Mouse (Mus musculus): ENCODE measurements at regions not wholly inside any gene's neighbourhood (a gene's known extent, or its start where the extent isn't known, plus 50 kb on each side); places are given as distances from the start of the nearest gene placed in this dataset.

GRCm38 (mm10) chr2:12866543-12866942 is 57.3 kb upstream of the Pter start:
- no peaks in the 10 kb centered on the region for H3K36me3 ChIP-seq
- H3K4me1 ChIP-seq (replicated peaks), result no peaks in the 10 kb centered on the region
- H3K27me3 ChIP-seq, result no peaks in the 10 kb centered on the region
- no peak overlapping the region for H3K4me2 ChIP-seq
- no peak overlapping the region for H3K9ac ChIP-seq
- no peak for ATAC-seq (ENCODE audit: low read depth)
- H3K9me3 ChIP-seq, result no peaks in the 10 kb centered on the region
- no peak overlapping the region for H3K4me3 ChIP-seq
- no peak overlapping the region for H3K27ac ChIP-seq (replicated peaks)

GRCm38 (mm10) chr2:12868772-12869171 is 55.1 kb upstream of the Pter start:
- ATAC-seq (ENCODE audit: low read depth), result peak; percentile 56
- H3K27me3 ChIP-seq, result no peaks in the 10 kb centered on the region
- H3K9ac ChIP-seq, result no peak overlapping the region
- no peaks in the 10 kb centered on the region for H3K4me1 ChIP-seq (replicated peaks)
- H3K27ac ChIP-seq (replicated peaks), result no peak overlapping the region
- no peaks in the 10 kb centered on the region for H3K36me3 ChIP-seq
- 38% methylated on average over 3 of the region's 3 CpGs for WGBS
- H3K4me3 ChIP-seq, result no peak overlapping the region
- H3K4me2 ChIP-seq, result no peak overlapping the region
- no peaks in the 10 kb centered on the region for H3K9me3 ChIP-seq

Measured in neural tube, embryonic 13.5 days (tissue).